In genomic region chr13:8692787-8693186, GRCm38 (mm10) we compare ENCODE assay signal across 27 mouse cellular contexts.
DNase-seq lines count a peak whose midpoint lies in the region; ATAC-seq and TF ChIP-seq lines count a peak whose summit lies in the region.
"Had no signal": no experiment of that assay in that cellular context is flagged by ENCODE, and none has a peak within 500 bp of the region (broad histone marks: within the 10 kb centered on the region; RNA-seq: fewer than 3 reads in every experiment).

No protein-coding gene starts in this region.

- no peaks in the 10 kb centered on the region for H3K79me2 ChIP-seq in liver, adult 2 months (ENCODE audit: control insufficient read depth, insufficient read depth, low read length)

- no peak overlapping the region for H3K27ac ChIP-seq in forebrain, embryonic 15.5 days (replicated peaks)
- H3K27ac ChIP-seq in forebrain, embryonic 13.5 days: no peak overlapping the region
- H3K27ac ChIP-seq in liver, adult 2 months (replicated peaks; ENCODE audit: insufficient read depth, low read depth, low read length): no peak overlapping the region
- H3K27ac ChIP-seq in midbrain, embryonic 15.5 days: no peak overlapping the region
- H3K27ac ChIP-seq in midbrain, embryonic 13.5 days: no peak overlapping the region
- H3K27ac ChIP-seq: embryonic facial prominence, embryonic 12.5 days; heart, embryonic 15.5 days; hindbrain, embryonic 13.5 days had no signal

- H3K4me1 ChIP-seq in forebrain, embryonic 15.5 days: 0 out of 2 replicates have a peak, but pooled peaks cover 2% of the 10 kb centered on the region
- H3K4me1 ChIP-seq in forebrain, embryonic 13.5 days: peaks cover 7% of the 10 kb centered on the region
- 0 out of 2 replicates have a peak, but pooled peaks cover 2% of the 10 kb centered on the region for H3K4me1 ChIP-seq in liver, adult 2 months (ENCODE audit: control insufficient read depth, insufficient read depth, low read length)
- H3K4me1 ChIP-seq in midbrain, embryonic 15.5 days: peaks cover 10% of the 10 kb centered on the region
- H3K4me1 ChIP-seq in midbrain, embryonic 13.5 days (replicated peaks): peaks cover 20% of the 10 kb centered on the region
- H3K4me1 ChIP-seq: embryonic facial prominence, embryonic 12.5 days; heart, embryonic 12.5 days; heart, embryonic 15.5 days had no signal

- WGBS in forebrain, embryonic 15.5 days: 81% methylated on average over 9 of the region's 9 CpGs
- WGBS in forebrain, embryonic 13.5 days: 81% methylated on average over 9 of the region's 9 CpGs
- WGBS in liver, adult 2 months: 63% methylated on average over 9 of the region's 9 CpGs
- WGBS in midbrain, embryonic 15.5 days: 59% methylated on average over 9 of the region's 9 CpGs
- WGBS in midbrain, embryonic 13.5 days: 69% methylated on average over 9 of the region's 9 CpGs

- no peak overlapping the region for H3K4me3 ChIP-seq in forebrain, embryonic 15.5 days
- no peak overlapping the region for H3K4me3 ChIP-seq in forebrain, embryonic 13.5 days
- H3K4me3 ChIP-seq in liver, adult 2 months (ENCODE audit: insufficient read depth, low read depth, low read length): no peak overlapping the region
- H3K4me3 ChIP-seq in midbrain, embryonic 15.5 days: no peak overlapping the region
- H3K4me3 ChIP-seq in midbrain, embryonic 13.5 days (replicated peaks): no peak overlapping the region
- H3K4me3 ChIP-seq: embryonic facial prominence, embryonic 12.5 days; erythroblast, embryonic 14.5 days; heart, embryonic 12.5 days; heart, embryonic 15.5 days; hindbrain, embryonic 10.5 days; hindbrain, embryonic 13.5 days had no signal

- no peak overlapping the region for H3K9ac ChIP-seq in forebrain, embryonic 15.5 days (replicated peaks)
- no peak overlapping the region for H3K9ac ChIP-seq in forebrain, embryonic 13.5 days
- H3K9ac ChIP-seq in liver, adult 2 months (ENCODE audit: low read depth, low read length): no peak overlapping the region
- H3K9ac ChIP-seq in midbrain, embryonic 15.5 days: no peak overlapping the region
- H3K9ac ChIP-seq in midbrain, embryonic 13.5 days (replicated peaks): no peak overlapping the region
- H3K9ac ChIP-seq: embryonic facial prominence, embryonic 12.5 days; heart, embryonic 12.5 days; heart, embryonic 15.5 days; hindbrain, embryonic 13.5 days had no signal

- H3K36me3 ChIP-seq in forebrain, embryonic 15.5 days: no peaks in the 10 kb centered on the region
- H3K36me3 ChIP-seq in forebrain, embryonic 13.5 days (ENCODE audit: poor library complexity, severe bottlenecking): no peaks in the 10 kb centered on the region
- no peaks in the 10 kb centered on the region for H3K36me3 ChIP-seq in liver, adult 2 months (ENCODE audit: control insufficient read depth, insufficient read depth, low read length)
- H3K36me3 ChIP-seq in midbrain, embryonic 15.5 days (replicated peaks): no peaks in the 10 kb centered on the region
- no peaks in the 10 kb centered on the region for H3K36me3 ChIP-seq in midbrain, embryonic 13.5 days
- H3K36me3 ChIP-seq: embryonic facial prominence, embryonic 12.5 days; heart, embryonic 12.5 days; heart, embryonic 15.5 days; hindbrain, embryonic 10.5 days had no signal

- no peak overlapping the region for H3K4me2 ChIP-seq in forebrain, embryonic 15.5 days (replicated peaks)
- no peak overlapping the region for H3K4me2 ChIP-seq in forebrain, embryonic 13.5 days
- H3K4me2 ChIP-seq in midbrain, embryonic 15.5 days: no peak overlapping the region
- no peak overlapping the region for H3K4me2 ChIP-seq in midbrain, embryonic 13.5 days (replicated peaks)
- H3K4me2 ChIP-seq: embryonic facial prominence, embryonic 12.5 days; heart, embryonic 12.5 days; heart, embryonic 15.5 days; hindbrain, embryonic 13.5 days had no signal

- peak; percentile 30 for DNase-seq in liver, adult 2 months (ENCODE audit: extremely low read depth, low read depth, low spot score)
- DNase-seq in liver: no peak
- DNase-seq in retina, postnatal 1 day: peak; percentile 45
- DNase-seq in layer of hippocampus, adult 11-12 months (ENCODE audit: low spot score): no peak
- DNase-seq: adrenal gland, adult 8-10 months; adrenal gland, postnatal 25 days; cerebellum, adult 18-20 months; cerebellum, adult 9-10 months; cerebellum, postnatal 14 days; gastrocnemius, postnatal 25 days; heart, adult 18-20 months; heart, postnatal 10 days; heart, postnatal 36 days had no signal

- no peak for TF ChIP-seq CTCF in liver, adult 2 months (IDR thresholded peaks at IDR 0.05; ENCODE audit: low read depth, low read length)

- peak; percentile 64; the same call in 1 of the 2 replicates for ATAC-seq in forebrain, embryonic 15.5 days (replicated peaks)
- no peak for ATAC-seq in forebrain, embryonic 13.5 days
- peak; percentile 59; the same call in 1 of the 2 replicates for ATAC-seq in midbrain, embryonic 15.5 days (replicated peaks)
- ATAC-seq in midbrain, embryonic 13.5 days: no peak
- ATAC-seq: activated CD4-positive, CD25-positive, alpha-beta regulatory T cell, adult 4 months; CD4-positive, CD25-positive, alpha-beta regulatory T cell, adult 4 months; forebrain, embryonic 16.5 days; hindbrain, embryonic 16.5 days had no signal

- H3K27me3 ChIP-seq in forebrain, embryonic 15.5 days: no peaks in the 10 kb centered on the region
- no peaks in the 10 kb centered on the region for H3K27me3 ChIP-seq in forebrain, embryonic 13.5 days
- no peaks in the 10 kb centered on the region for H3K27me3 ChIP-seq in liver, adult 2 months (ENCODE audit: control insufficient read depth, insufficient read depth, low read length)
- no peaks in the 10 kb centered on the region for H3K27me3 ChIP-seq in midbrain, embryonic 15.5 days (replicated peaks)
- no peaks in the 10 kb centered on the region for H3K27me3 ChIP-seq in midbrain, embryonic 13.5 days
- H3K27me3 ChIP-seq: embryonic facial prominence, embryonic 12.5 days; heart, embryonic 12.5 days; heart, embryonic 15.5 days; hindbrain, embryonic 13.5 days had no signal

- no peaks in the 10 kb centered on the region; the same call in 1 of the 2 replicates for H3K9me3 ChIP-seq in forebrain, embryonic 15.5 days
- H3K9me3 ChIP-seq in forebrain, embryonic 13.5 days (replicated peaks): no peaks in the 10 kb centered on the region
- H3K9me3 ChIP-seq in midbrain, embryonic 15.5 days: no peaks in the 10 kb centered on the region
- H3K9me3 ChIP-seq in midbrain, embryonic 13.5 days: no peaks in the 10 kb centered on the region
- H3K9me3 ChIP-seq: embryonic facial prominence, embryonic 12.5 days; heart, embryonic 12.5 days; heart, embryonic 15.5 days; hindbrain, embryonic 10.5 days; hindbrain, embryonic 13.5 days had no signal

- TF ChIP-seq POLR2A in liver, adult 2 months (IDR thresholded peaks at IDR 0.05; ENCODE audit: extremely low read depth, insufficient read depth, low read length): no peak

Comparison
In these comparisons a context has a peak if more than half of its experiments do, and no peak if none do; other contexts are left out.
1. ATAC-seq: peak in forebrain, embryonic 15.5 days (single experiment) and midbrain, embryonic 15.5 days (single experiment); none in forebrain, embryonic 13.5 days (single experiment) and midbrain, embryonic 13.5 days (single experiment).
2. DNase-seq: peak in liver, adult 2 months (single experiment) and retina, postnatal 1 day (single experiment); none in liver (single experiment) and layer of hippocampus, adult 11-12 months (single experiment).